Mouse (Mus musculus) forebrain, embryonic 10.5 days (tissue): ENCODE data around the gene Stim1. TPM values are rescaled to one million over a fixed set of nuclear protein-coding genes. Genes with fewer than 3 reads are reported as not detected.
"Not testable (repeated sequence)": the region's sequence is repeated elsewhere in the genome, so short reads cannot be mapped to it uniquely, and the experiment has no call there.

Experiments
- DNase-seq: peaks from one replicate; pipeline ENCODE4 v3.0.0-alpha.2; 2017; ENCODE audit warnings: low spot score; ENCODE audit errors: extremely low spot score
- H3K27ac ChIP-seq: fragments of 300-500 bp; sonication (generic); 2 replicates; pipeline ENCODE4 v1.5.1; 2016; ENCODE audit warnings: mild to moderate bottlenecking
- H3K27me3 ChIP-seq: fragments of 300-500 bp; sonication (generic); 2 replicates; pipeline ENCODE4 v1.6.1; 2016; ENCODE audit warnings: mild to moderate bottlenecking; ENCODE audit not compliant: poor library complexity, severe bottlenecking
- H3K36me3 ChIP-seq: fragments of 300-500 bp; sonication (generic); replicated peaks from 2 replicates; pipeline ENCODE4 v1.6.1; 2016; ENCODE audit warnings: mild to moderate bottlenecking, moderate library complexity
- H3K4me1 ChIP-seq: fragments of 300-500 bp; sonication (generic); 2 replicates; pipeline ENCODE4 v1.6.1; 2016
- H3K4me3 ChIP-seq: fragments of 300-500 bp; sonication (generic); 2 replicates; pipeline ENCODE4 v1.5.1; 2016; ENCODE audit warnings: mild to moderate bottlenecking, moderate library complexity
- H3K9me3 ChIP-seq: fragments of 300-500 bp; sonication (generic); 2 replicates; pipeline ENCODE4 v1.6.1; 2016; ENCODE audit warnings: mild to moderate bottlenecking, moderate library complexity
- WGBS: fragments of 180-500 bp; shearing (Covaris S2); methylation state at CpG from one replicate; pipeline ENCODE4 v1.1.7; 2016; 5-methylcytosine and 5-hydroxymethylcytosine counted together
- polyA plus RNA-seq: library from polyadenylated mRNA; unstranded; fragments of >200 nt; fragmentation: Nextera tagmentation; extraction: Ambion mirVana; gene quantifications from 2 replicates; pipeline ENCODE4 v1.2.1, GENCODE M21; 2016

Stim1 gene
- polyA plus RNA-seq, 1 experiment from 2014 or later, result 11.7 TPM

DNA sequence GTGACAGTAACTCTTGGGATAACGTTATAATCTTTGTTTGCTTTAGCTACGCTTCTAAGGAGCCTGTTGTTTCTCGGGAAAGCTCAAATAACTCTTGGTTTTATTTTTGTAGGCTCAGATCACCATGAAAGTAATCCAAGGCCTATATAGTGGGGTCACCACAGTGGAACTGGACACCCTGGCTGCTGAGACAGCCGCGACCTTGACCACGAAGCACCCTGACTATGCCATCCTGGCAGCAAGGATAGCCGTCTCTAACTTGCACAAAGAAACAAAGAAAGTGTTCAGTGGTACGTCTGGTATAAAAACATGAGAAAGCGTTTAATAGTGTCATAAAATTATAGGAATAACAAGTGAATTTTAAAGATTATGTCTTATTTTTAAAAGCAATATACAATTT is 178.8 kb downstream of the Stim1 start:
- no peaks in the 10 kb centered on the region for H3K27me3 ChIP-seq
- peaks cover 22% of the 10 kb centered on the region for H3K4me1 ChIP-seq
- H3K9me3 ChIP-seq, result no peaks in the 10 kb centered on the region
- H3K4me3 ChIP-seq, result no peak overlapping the region
- H3K27ac ChIP-seq, result no peak overlapping the region
- no peak for DNase-seq
- H3K36me3 ChIP-seq, result peaks cover 81% of the 10 kb centered on the region
- WGBS, result 96% methylated on average over 9 of the region's 9 CpGs

DNA sequence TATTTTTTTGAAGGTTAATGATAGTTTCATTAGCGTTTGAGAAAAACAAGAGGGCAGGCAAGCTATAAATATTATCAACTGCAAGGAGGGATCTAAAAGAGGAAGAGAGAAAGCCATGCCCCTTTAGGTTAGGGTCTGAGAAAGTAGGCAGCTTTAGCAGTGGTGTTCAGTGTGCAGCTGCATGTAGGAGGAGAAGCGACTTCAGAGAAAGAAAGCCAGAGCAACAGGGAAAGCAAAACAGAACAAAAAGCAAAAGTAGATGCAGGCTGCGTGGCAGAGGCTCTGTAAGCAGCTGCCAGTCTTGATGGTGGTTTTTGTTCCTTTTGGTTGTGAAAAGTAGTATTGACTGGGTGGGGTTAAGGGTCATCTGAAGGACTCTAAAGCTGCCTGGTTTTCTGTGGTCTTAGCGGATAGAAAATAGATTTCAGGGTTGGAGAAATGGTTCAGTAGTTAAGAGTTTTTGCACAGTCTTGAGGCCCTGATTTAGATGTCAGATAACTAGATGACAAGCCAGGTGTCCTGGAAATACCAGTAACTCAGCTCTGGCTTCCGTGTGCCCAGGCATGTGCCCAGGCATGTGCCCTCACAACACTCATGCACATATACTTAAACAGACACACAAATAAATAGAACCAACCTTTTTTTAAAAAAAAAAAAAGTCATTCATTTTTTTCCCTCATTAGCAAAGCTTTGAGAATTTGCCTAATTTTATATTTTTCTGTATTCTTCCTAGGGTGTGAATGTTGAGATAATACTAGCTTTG is 191.2 kb downstream of the Stim1 start:
- Histone ChIP-seq H3K4me1 (no peaks in the 10 kb centered on the region), H3K4me3 (no peak overlapping the region), H3K27me3 (no peaks in the 10 kb centered on the region), H3K36me3 (peaks cover 99% of the 10 kb centered on the region), H3K9me3 (no peaks in the 10 kb centered on the region), H3K27ac (no peak overlapping the region)
- no peak for DNase-seq
- 87% methylated on average over 5 of the region's 5 CpGs for WGBS

DNA sequence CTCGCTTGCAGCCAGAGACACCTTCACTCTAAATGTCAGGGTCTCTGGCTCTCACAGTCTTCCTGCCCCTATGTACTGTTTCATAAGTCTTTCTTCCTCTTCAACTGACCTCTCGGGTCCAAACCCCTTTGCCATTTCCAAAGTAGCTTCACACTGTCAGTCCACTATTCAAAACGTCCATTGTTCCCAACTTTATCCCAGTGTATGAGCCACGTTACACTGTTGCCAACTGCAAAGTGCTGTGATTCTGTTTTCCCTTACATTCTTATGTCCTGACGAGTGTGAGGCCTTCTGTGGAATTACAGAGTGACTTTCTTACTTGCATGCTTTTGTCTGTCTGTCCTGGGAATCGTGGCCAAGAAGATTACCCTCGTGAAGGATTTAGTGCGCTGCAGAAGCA is 200.0 kb downstream of the Stim1 start:
- Histone ChIP-seq H3K36me3 (peaks cover 81% of the 10 kb centered on the region), H3K4me3 (no peak overlapping the region), H3K9me3 (no peaks in the 10 kb centered on the region), H3K4me1 (no peaks in the 10 kb centered on the region), H3K27me3 (no peaks in the 10 kb centered on the region), H3K27ac (no peak overlapping the region)
- WGBS, result 93% methylated on average over 8 of the region's 8 CpGs
- no peak for DNase-seq

DNA sequence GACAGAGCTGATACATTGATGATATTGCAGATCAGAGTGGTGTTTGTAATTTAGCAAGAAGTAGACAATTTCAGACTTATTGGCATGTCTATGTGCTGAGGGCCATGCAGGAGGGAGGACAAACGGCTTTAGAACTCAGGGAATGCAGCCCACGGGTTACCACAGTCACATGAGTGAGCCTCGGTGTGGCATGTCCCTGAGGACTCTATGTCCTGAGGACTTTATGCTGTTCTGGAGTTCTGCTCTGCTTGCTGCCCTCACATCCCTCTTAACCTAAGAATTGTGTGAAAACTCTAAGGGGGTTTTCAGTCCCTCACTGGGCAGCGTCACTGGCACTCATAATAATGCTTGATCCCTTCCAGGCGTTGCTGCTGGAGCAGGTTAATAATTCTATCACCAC is 205.1 kb downstream of the Stim1 start:
- Histone ChIP-seq H3K27ac (no peak overlapping the region), H3K4me3 (no peak overlapping the region), H3K4me1 (no peaks in the 10 kb centered on the region), H3K36me3 (peaks cover 40% of the 10 kb centered on the region), H3K9me3 (no peaks in the 10 kb centered on the region), H3K27me3 (no peaks in the 10 kb centered on the region)
- 85% methylated on average over 5 of the region's 5 CpGs for WGBS
- no peak for DNase-seq

DNA sequence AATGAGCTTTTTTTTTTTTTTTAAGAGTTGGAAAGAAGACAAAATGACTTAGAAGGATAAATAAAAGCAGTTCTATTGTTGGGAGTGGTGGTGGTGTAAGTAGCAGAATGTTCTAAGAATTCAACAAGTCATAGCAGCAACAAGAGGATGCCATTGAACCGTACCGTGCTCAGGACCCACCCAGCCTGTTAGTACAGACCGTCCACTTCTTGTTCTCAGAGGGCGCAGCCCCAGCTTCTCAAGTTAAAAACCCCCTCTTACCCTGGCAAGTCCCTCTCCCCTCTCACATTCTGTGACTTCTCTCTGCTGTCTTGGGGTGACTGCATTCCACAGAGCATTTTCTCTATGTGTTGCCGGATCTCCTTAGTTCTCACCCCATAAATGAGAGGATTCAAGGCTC is 209.0 kb downstream of the Stim1 start:
- no peaks in the 10 kb centered on the region for H3K27me3 ChIP-seq
- DNase-seq, result no peak

DNA sequence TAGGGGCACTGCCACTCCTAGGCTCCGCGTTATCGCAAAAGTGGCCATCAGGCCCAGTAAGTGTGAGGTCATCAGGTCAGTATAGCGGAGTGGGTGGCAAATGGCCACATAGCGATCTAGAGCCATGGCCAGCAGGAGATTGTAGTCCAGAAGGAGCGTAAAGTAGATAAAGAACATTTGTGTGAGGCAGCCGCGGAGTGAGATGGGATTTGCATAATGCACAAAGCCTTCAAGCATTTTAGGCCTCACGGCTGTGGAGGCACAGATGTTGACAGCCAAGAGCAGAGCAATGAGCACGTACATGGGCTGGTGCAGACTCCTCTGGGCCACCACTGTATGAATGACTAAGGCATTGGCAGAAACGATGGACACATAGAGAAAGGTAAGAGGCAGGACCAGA is 209.8 kb downstream of the Stim1 start:
- no peaks in the 10 kb centered on the region for H3K9me3 ChIP-seq
- H3K27ac ChIP-seq, result no peak overlapping the region
- H3K27me3 ChIP-seq, result no peaks in the 10 kb centered on the region
- H3K4me1 ChIP-seq, result no peaks in the 10 kb centered on the region
- no peak overlapping the region for H3K4me3 ChIP-seq
- DNase-seq, result no peak
- H3K36me3 ChIP-seq, result peaks cover 9% of the 10 kb centered on the region
- 83% methylated on average over 11 of the region's 11 CpGs for WGBS

More for the DNA sequence above, 209.0 kb downstream of the Stim1 start:
- Histone ChIP-seq H3K27ac (no peak overlapping the region), H3K9me3 (no peaks in the 10 kb centered on the region), H3K36me3 (peaks cover 9% of the 10 kb centered on the region), H3K4me3 (no peak overlapping the region), H3K4me1 (no peaks in the 10 kb centered on the region)
- 97% methylated on average over 5 of the region's 5 CpGs for WGBS

DNA sequence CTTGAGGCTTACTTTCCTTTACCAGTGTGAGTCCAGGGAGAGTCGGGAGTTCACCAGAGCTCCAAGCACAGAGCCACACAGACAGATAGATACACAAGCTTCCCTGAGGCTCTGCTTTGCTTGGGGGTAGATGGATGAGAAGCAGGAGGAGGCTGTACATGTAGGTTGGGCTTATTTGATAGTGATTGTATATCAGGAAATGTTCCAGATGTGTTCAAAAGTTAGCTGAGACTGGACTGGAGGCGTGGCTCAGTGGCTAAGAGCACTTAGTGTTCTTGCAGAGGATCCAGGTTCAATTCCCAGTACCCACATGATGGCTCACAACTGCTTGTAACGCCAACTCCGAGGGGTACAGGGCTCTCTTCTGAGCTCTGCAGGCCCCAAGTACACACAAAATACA is 210.8 kb downstream of the Stim1 start:
- WGBS, result 90% methylated on average over 4 of the region's 4 CpGs
- no peaks in the 10 kb centered on the region for H3K27me3 ChIP-seq
- no peak overlapping the region for H3K27ac ChIP-seq
- DNase-seq, result no peak
- peaks cover 9% of the 10 kb centered on the region for H3K36me3 ChIP-seq
- H3K9me3 ChIP-seq, result no peaks in the 10 kb centered on the region
- no peaks in the 10 kb centered on the region for H3K4me1 ChIP-seq
- H3K4me3 ChIP-seq, result no peak overlapping the region

DNA sequence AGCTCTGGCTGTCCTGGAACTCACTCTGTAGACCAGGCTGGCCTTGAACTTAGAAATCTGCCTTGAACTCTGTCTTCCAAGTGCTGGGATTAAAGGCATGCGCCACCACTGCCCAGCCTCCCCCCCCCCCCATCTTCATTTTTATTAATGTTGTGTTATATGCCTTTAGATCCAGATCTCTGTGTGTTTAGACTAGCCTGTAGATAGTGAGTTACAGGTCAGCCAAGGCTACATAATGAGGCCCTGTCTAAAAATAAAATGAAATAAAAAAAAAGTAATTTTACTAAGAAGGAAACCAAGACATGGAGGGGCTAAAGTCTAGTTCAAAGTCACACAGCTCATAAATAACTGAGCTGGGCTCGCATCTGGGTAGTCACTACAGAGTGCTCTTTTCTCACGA is 211.3 kb downstream of the Stim1 start:
- no peak for DNase-seq
- H3K36me3 ChIP-seq, result peaks cover 9% of the 10 kb centered on the region

DNA sequence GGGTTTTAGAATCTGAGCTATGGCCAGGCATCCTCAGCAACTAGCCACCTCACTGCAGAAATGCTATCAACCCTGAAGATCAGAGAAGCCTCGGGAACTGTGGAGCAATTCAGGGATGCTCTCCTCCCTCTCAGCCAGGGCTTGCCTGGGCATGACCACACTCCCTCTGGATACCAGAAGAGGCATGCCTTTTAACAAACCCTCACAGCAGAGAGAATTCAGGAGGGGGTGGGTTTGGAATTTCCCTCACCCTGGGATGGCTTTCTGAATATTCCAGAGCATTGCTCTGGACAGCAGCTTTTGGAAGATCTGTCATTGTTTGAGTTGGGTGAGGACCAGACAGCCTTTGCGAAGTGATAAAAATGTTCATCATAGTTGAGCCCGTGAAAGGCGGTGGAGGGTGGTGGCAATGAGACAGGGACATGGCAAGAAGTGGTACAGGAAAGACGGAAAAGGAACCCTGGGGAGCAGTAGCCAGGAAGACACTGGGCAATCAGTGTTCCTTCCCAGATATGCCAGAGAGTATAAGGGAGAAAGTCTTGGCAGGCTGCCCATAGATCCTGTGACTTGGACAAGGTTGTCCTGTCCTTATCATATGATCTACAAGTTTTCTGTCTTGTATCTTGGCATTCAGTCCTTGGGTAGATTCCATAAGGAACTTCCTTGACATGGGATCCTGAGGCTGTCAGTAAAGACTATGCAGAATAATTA is 211.9 kb downstream of the Stim1 start:
- H3K4me3 ChIP-seq, result no peak overlapping the region
- 89% methylated on average over 5 of the region's 5 CpGs for WGBS
- H3K9me3 ChIP-seq, result no peaks in the 10 kb centered on the region
- no peaks in the 10 kb centered on the region for H3K4me1 ChIP-seq
- peaks cover 9% of the 10 kb centered on the region for H3K36me3 ChIP-seq
- no peaks in the 10 kb centered on the region for H3K27me3 ChIP-seq
- no peak for DNase-seq
- no peak overlapping the region for H3K27ac ChIP-seq

More for the DNA sequence above, 211.3 kb downstream of the Stim1 start:
- H3K4me3 ChIP-seq, result no peak overlapping the region
- H3K27me3 ChIP-seq, result no peaks in the 10 kb centered on the region
- 81% methylated on average over 3 of the region's 3 CpGs for WGBS
- H3K27ac ChIP-seq, result no peak overlapping the region
- H3K4me1 ChIP-seq, result no peaks in the 10 kb centered on the region
- no peaks in the 10 kb centered on the region for H3K9me3 ChIP-seq

DNA sequence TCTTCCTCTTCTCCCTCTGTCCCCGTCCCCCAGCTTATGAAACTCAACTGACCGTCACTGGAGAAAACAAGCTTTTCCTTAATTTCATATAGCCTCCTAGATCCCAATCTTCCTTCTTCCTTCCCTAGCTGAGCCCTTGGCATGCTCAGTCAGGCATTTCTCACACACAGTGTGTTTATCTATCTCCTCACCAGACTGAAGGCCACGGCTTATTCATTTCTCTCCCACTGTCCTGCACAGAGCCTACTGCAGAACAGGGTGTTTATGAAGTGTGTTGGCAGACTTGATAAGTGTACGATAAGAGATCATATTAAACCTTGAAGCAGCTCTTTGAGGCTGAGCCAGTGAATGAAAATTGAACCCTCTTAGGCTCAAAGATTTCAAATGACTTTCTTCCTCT is 213.2 kb downstream of the Stim1 start:
- H3K27me3 ChIP-seq, result no peaks in the 10 kb centered on the region
- DNase-seq, result no peak
- 95% methylated on average over 4 of the region's 4 CpGs for WGBS

DNA sequence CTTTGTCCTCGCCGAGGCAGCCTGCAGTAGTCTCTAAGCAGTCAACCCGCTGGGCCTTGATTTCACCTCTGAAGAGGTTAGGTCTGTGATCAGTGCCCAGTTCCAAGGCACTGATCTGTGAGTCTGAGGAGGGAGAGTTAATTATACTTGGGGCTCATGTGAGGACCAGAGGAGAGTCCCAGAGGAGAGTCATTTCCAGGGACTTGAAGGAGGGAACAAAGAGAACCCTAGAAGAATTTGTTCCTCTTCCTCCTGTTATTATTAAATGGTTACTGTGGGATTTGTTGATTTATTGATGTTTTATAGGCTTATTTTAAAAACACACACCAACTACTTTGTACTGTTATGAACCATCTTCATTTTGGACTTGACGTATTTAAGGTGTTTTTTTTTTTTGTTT is 214.0 kb downstream of the Stim1 start, which contains the start of gene Olfr543:
TSS of gene Olfr543 (minus strand) at position 101 of the 400 bp plus-strand sequence.
- no peaks in the 10 kb centered on the region for H3K9me3 ChIP-seq
- peaks cover 9% of the 10 kb centered on the region for H3K36me3 ChIP-seq
- H3K4me3 ChIP-seq, result no peak within 1 kb of the TSS
- WGBS, result 95% methylated on average over 4 of the region's 4 CpGs
- no peak within 1 kb of the TSS for H3K27ac ChIP-seq
- no peak for DNase-seq
- no peaks in the 10 kb centered on the region for H3K27me3 ChIP-seq
- H3K4me1 ChIP-seq, result no peaks in the 10 kb centered on the region

More for the DNA sequence above, 213.2 kb downstream of the Stim1 start:
- no peaks in the 10 kb centered on the region for H3K4me1 ChIP-seq
- H3K36me3 ChIP-seq, result peaks cover 9% of the 10 kb centered on the region
- H3K9me3 ChIP-seq, result no peaks in the 10 kb centered on the region
- no peak overlapping the region for H3K4me3 ChIP-seq
- no peak overlapping the region for H3K27ac ChIP-seq

DNA sequence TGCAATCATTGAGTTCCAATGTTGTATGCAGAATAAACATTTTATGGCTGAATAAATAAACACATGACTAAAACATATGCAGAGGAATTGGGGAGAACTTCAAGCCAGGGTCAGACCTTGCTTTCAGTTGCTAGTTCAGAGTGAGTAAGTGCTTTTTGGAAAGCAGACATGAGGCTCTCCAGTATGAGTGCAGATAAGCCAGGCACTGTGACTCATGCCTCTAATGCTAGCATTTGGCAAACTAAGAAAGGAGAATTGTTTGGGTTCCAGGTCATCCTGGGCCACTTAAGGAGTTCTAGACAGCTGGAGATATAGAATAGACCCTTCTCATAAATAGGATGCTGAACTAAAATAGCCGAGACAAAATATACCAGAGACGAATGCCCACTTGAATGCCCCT is 216.1 kb downstream of the Stim1 start:
- no peaks in the 10 kb centered on the region for H3K27me3 ChIP-seq

DNA sequence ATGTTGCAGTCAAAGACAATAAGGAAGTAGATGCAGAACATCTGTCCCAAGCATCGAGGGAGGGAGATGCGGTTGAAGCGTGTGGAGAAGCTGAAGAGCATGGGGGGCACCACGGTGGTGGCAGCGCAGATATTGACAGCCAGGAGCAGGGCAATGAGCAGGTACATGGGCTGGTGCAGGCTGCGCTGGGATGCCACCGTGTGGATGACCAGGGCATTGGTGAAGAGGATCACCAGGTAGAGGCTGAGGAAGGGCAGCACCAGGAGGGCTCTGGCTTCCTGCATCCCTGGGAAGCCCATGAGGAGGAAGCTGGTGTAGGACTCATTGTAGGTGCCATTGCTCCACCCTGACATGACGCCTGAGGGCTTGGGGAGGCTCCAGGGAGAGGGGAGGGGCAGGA is 217.2 kb downstream of the Stim1 start:
- not testable (repeated sequence) for H3K9me3 ChIP-seq, H3K4me3 ChIP-seq
- 81% methylated on average over 8 of the region's 8 CpGs for WGBS

More for the DNA sequence above, 216.1 kb downstream of the Stim1 start:
- DNase-seq, result no peak
- H3K27ac ChIP-seq, result no peak overlapping the region
- H3K36me3 ChIP-seq, result no peaks in the 10 kb centered on the region
- 91% methylated on average over 2 of the region's 2 CpGs for WGBS
- H3K9me3 ChIP-seq, result no peaks in the 10 kb centered on the region
- no peaks in the 10 kb centered on the region for H3K4me1 ChIP-seq
- H3K4me3 ChIP-seq, result no peak overlapping the region

More for the DNA sequence above, 217.2 kb downstream of the Stim1 start:
- not testable (repeated sequence) for H3K27ac ChIP-seq, DNase-seq, H3K27me3 ChIP-seq, H3K4me1 ChIP-seq, H3K36me3 ChIP-seq
